Mouse (Mus musculus) cerebellum, adult 8-10 months (tissue): ENCODE data around the gene Itpk1.

Experiments
- DNase-seq: peaks from one replicate; pipeline ENCODE4 v3.0.0; 2022

The Itpk1 gene

DNA sequence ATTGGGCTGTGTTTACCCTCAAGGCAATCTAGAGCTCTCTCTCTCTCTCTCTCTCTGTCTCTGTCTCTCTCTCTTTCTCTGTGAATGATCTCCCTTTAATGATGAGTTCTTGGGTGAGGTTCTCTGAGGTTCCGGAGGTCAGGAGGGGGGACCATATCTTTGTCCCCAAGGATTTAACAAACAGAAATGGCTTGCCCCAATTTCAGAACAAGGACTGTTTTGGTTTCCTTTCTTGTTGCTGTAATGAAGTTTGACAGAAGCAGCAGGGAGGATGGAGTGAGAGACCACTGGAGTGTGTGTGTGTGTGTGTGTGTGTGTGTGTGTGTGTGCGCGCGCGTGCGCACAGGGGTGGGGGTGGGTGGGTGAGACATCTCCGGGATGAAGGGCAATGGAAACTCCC is 163.6 kb downstream of the Itpk1 start:
- no peak for DNase-seq

DNA sequence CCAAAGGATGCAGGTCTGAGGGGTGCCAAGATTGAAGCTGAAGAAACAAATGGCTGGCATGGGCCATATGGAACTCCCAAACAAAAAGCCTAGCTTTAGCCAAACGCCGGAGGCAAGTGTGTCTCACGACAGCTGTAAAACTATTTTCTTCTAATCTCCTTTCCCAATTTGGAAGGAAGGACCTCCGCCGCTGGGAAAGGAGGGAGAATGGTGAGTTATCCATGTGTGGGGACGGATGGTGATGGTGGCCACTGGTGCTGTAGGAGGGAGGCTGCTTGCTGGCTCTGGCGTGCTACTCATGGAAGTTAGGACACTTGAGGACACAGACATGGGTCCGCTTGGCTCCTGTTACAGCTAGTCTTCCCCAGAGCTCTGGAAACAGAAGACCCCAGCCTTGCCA is 164.5 kb downstream of the Itpk1 start:
- DNase-seq: no peak

DNA sequence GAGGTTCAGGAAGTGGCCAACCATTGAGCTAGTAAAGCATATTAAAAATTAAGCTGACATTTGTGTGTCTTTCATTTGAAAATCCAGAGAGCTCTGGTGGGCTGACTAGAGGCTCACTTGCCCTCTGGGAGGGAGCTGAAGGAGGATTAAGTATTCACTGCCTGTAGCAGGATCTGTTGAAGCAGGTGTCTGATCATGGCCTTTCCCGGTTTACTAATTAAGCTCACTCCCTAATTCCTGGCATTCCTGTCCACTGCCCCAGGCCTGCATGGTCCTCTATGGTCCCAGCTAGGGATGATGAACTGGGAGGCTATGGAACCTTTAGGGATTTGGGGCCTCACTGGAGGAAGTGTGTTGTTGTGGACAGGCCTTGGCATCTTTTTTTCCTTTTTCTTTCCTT is 168.9 kb downstream of the Itpk1 start:
- no peak for DNase-seq

DNA sequence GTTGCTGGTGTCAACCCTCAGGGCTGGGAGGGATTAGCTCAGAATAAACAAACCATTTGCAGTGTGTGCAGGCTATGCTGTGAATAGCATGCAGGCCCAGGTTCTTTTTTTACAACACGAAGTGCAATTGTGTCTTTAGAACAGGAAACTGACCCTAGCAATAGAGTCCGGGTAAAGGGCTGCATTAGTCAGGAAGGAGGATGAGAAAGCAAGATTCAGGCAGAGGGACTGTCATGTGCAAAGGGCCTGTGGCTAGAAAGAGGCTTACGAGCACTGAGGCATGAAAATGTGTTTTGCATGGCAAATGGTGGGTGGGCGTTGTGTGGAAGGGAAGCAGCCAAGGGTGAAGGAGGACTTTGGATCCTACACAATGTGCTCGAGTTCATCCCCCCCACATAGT is 176.7 kb downstream of the Itpk1 start:
- DNase-seq: no peak

DNA sequence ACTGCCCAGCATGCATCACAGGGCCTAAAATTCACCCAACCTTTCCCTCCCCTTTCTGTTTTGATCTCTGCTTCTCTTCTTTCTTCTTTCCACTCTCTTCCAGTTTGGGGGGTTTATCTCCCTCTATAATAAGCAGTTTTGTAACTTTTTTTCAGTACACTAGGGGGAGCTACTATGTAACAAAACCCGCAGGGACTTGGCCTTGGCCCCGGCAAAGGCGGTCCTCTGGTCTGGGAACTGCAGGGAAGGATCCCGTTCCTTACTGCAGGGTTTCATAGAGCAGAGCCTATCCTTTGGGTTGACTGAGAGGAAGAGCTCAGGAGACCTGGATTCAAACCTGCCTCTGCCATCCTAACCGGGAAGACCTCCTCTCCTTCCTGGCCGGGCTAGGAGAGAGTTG is 180.0 kb downstream of the Itpk1 start:
- DNase-seq: peak; percentile 28

DNA sequence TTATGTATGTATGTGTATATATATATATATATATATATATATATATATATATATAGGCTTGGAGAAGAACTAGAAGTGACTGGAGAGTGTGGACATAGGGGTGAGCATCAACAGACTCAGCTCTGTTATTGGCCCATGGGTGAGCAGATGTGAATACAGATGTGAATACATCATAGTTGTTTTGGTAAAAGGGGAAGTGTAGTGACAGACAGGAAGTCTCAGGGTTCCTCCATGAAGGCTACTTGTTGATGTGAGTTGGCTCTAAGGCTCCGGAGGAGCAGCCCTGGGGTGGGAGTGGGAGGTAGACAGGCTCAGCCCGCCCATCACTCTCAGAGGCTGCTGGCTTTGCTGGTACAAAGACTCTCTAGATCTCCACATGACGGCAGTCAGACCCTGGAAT is 180.5 kb downstream of the Itpk1 start:
- no peak for DNase-seq

DNA sequence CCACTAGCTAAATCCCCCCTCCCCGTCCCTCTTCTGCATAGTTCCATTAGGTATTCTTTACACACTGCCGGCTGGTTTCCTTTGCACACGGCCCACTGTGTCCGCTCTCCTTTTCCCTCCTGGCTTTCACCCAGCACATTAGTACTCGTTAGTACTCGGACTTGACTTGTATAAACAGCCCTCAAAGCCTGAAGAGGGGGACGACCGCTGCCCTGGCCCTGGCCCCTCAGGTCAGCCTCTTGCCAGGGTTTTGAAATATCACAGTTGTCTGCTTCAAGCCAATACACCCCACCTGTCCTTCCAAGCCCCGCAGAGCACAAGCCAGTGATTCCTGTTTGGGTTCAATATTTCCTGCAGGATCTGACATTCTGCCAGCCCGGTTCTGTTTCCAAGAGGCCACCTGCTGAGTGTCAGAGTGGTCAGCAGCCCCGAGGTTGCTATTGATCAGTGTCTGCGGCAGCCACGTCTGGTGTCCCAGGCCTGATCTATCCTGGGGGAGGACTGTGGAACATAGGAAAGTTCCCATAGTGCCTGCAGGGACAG is 182.9 kb downstream of the Itpk1 start:
- peak; percentile 23 for DNase-seq

DNA sequence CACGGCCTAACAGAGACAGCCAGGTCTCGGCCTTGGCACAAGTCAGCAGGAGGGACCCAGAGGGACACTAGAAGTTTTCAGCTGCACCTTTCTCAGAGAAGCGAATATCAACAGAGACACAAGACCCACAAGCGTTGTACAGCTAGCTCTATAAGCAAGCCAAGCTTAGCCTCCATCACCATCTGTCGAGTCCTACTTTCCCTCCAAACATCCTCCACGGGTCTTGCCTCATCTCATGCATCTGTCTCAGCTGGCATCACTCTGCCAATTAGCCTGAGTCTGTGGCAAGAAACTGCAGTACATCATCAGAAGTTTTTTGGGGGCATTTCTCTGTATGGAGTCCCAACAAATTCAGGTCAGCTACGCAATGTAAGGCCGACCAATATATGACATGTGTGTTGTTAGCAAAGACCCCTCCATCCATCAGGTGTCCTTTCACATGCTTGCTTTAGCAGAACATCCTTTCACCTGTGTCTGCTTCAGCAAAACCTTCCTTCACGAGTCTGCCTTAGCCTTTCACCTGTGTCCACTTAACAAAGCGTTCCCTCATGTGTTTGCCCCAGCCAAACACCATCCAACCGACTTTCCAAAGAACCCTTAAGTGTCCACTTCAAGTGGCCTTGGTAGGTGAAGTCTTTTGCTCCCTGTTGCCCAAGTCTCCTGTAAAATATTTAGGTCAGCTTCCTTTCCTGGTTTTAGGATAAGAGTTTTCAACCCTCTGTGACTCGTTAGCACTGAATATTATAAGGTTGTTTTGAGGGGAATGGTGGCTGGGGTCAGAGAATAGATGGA is 184.6 kb downstream of the Itpk1 start:
- no peak for DNase-seq
